In genomic region chr9:14614205-14614930, GRCm38 (mm10) we compare ENCODE assay signal across 9 mouse cellular contexts. TPM values are rescaled to one million over a fixed set of nuclear protein-coding genes. Genes with fewer than 3 reads are reported as not detected.
DNase-seq lines count a peak whose midpoint lies in the region; ATAC-seq and TF ChIP-seq lines count a peak whose summit lies in the region.
"Had no signal": no experiment of that assay in that cellular context is flagged by ENCODE, and none has a peak within 500 bp of the region (broad histone marks: within the 10 kb centered on the region; RNA-seq: fewer than 3 reads in every experiment).

No protein-coding gene starts in this region.

- H3K9ac ChIP-seq in intestine, embryonic 15.5 days = peak overlapping the region; percentile 76
- peak overlapping the region; percentile 89 for H3K9ac ChIP-seq in lung, embryonic 14.5 days

- H3K4me3 ChIP-seq in left cerebral cortex, adult 2 months = peak overlapping the region; percentile 63
- peak overlapping the region; percentile 98 for H3K4me3 ChIP-seq in brown adipose tissue, adult 24 weeks (ENCODE audit: insufficient read depth, low read depth, low read length)
- peak overlapping the region; percentile 67 for H3K4me3 ChIP-seq in intestine, embryonic 15.5 days (replicated peaks)
- peak overlapping the region; percentile 91 for H3K4me3 ChIP-seq in lung, embryonic 14.5 days (ENCODE audit: low read depth, low read length)

- no peaks in the 10 kb centered on the region for H3K9me3 ChIP-seq in intestine, embryonic 15.5 days
- no peaks in the 10 kb centered on the region for H3K9me3 ChIP-seq in lung, embryonic 14.5 days (ENCODE audit: low read depth, low read length)

- peaks cover 26% of the 10 kb centered on the region for H3K4me1 ChIP-seq in brown adipose tissue, adult 24 weeks (ENCODE audit: control insufficient read depth, insufficient read depth, insufficient read length, low read length)
- H3K4me1 ChIP-seq in intestine, embryonic 15.5 days (replicated peaks) = peaks cover 27% of the 10 kb centered on the region
- peaks cover 17% of the 10 kb centered on the region; the same call in 1 of the 2 replicates for H3K4me1 ChIP-seq in lung, embryonic 14.5 days (ENCODE audit: insufficient read depth)

- peak; percentile 75 for ATAC-seq in intestine, embryonic 15.5 days
- peak; percentile 36 for ATAC-seq in lung, embryonic 14.5 days (ENCODE audit: insufficient read depth)

- peak overlapping the region; percentile 88 for H3K27ac ChIP-seq in left cerebral cortex, adult 2 months
- H3K27ac ChIP-seq in brown adipose tissue, adult 24 weeks (replicated peaks; ENCODE audit: low read depth, low read length) = peak overlapping the region; percentile 89
- peak overlapping the region; percentile 86 for H3K27ac ChIP-seq in intestine, embryonic 15.5 days
- H3K27ac ChIP-seq in lung, embryonic 14.5 days (ENCODE audit: low read depth) = peak overlapping the region; percentile 94
- H3K27ac ChIP-seq: macrophage had no signal

- under 1% methylated on average over 50 of the region's 50 CpGs for WGBS in intestine, embryonic 15.5 days
- WGBS in lung, embryonic 14.5 days = under 1% methylated on average over 50 of the region's 50 CpGs

- TF ChIP-seq CTCF in left cerebral cortex, adult 2 months (IDR thresholded peaks at IDR 0.05) = no peak
- TF ChIP-seq CTCF in lung, embryonic 14.5 days (IDR thresholded peaks at IDR 0.05; ENCODE audit: low read depth) = 0 out of 2 replicates have a peak, but pooled peaks have one; percentile 5

- no peaks in the 10 kb centered on the region for H3K27me3 ChIP-seq in intestine, embryonic 15.5 days (replicated peaks)
- no peaks in the 10 kb centered on the region for H3K27me3 ChIP-seq in lung, embryonic 14.5 days (ENCODE audit: insufficient read depth, low read length)

- H3K4me2 ChIP-seq in intestine, embryonic 15.5 days (replicated peaks) = peak overlapping the region; percentile 79
- H3K4me2 ChIP-seq in lung, embryonic 14.5 days = peak overlapping the region; percentile 68

- intact Hi-C loops in left cerebral cortex, adult 2 months (cut with DNase I) = no loop called here

- H3K36me3 ChIP-seq in intestine, embryonic 15.5 days = no peaks in the 10 kb centered on the region
- no peaks in the 10 kb centered on the region for H3K36me3 ChIP-seq in lung, embryonic 14.5 days (ENCODE audit: insufficient read depth)

- DNase-seq in left cerebral cortex, adult 2 months (ENCODE audit: extremely low spot score in 1 of 2, low spot score in 2 of 2) = peak; percentile 33 to 35
- no peak for DNase-seq in left cerebral cortex, adult 9 months (ENCODE audit: low spot score in 2 of 2)
- DNase-seq in frontal cortex, postnatal 25 days (ENCODE audit: low spot score in 2 of 2) = peak; percentile 19 to 20
- DNase-seq in lung, embryonic 14.5 days = peak; percentile 69
- DNase-seq in retina, postnatal 7 days (ENCODE audit: low read depth, low spot score) = peak; percentile 21
- no peak for DNase-seq in thymus, postnatal 36 days

RNA-seq across cellular contexts. Expression of gene Amotl1, which starts 30.5 kb away (rescaled TPM):
- 10 to 100 TPM; 17.6 to 18.8 TPM for total RNA-seq in left cerebral cortex, adult 2 months (2021)
- polyA plus RNA-seq in brown adipose tissue, adult 24 weeks (2012; ENCODE audit: insufficient read depth, insufficient read length, missing spikeins) = 35.8 and 41.1 TPM in 2 replicates
- polyA plus RNA-seq in intestine, embryonic 15.5 days (2015; fragmentation: Nextera tagmentation; extraction: Ambion mirVana) = 10.1 and 11.7 TPM in 2 replicates
- 26.4 and 29.6 TPM in 2 replicates for polyA plus RNA-seq in lung, embryonic 14.5 days (2014; fragmentation: Nextera tagmentation; extraction: Ambion mirVana)

Comparison
In these comparisons a context has a peak if more than half of its experiments do, and no peak if none do; other contexts are left out.
1. DNase-seq: peak in left cerebral cortex, adult 2 months (2 of 2), frontal cortex, postnatal 25 days (2 of 2), lung, embryonic 14.5 days (single experiment) and retina, postnatal 7 days (single experiment); none in left cerebral cortex, adult 9 months (0 of 2) and thymus, postnatal 36 days (0 of 2).
2. Peak in every context shown above with its lines, with median percentiles within 50 percentile points of each other: H3K27ac ChIP-seq and H3K4me3 ChIP-seq.